Mouse (Mus musculus) heart, postnatal 0 days (tissue): Measurements from ENCODE around the gene Mex3b. TPM values are rescaled to one million over a fixed set of nuclear protein-coding genes. Genes with fewer than 3 reads are reported as not detected.

Experiments
- ATAC-seq: fragments of 200-750 bp; cut with Nextera tagmentation; 2 replicates; pipeline ENCODE4 v1.8.0; 2017; ENCODE audit warnings: low read depth, moderate number of reproducible peaks, moderate library complexity; ENCODE audit not compliant: insufficient read depth
- DNase-seq: peaks from one replicate; pipeline ENCODE4 v3.0.0-alpha.2; 2016; ENCODE audit warnings: low spot score
- H3K27ac ChIP-seq: fragments of 300-500 bp; sonication (generic); 2 replicates; pipeline ENCODE4 v1.5.1; 2014; ENCODE audit warnings: low read depth, mild to moderate bottlenecking
- H3K27me3 ChIP-seq: fragments of 300-500 bp; sonication (generic); 2 replicates; pipeline ENCODE4 v1.6.1; 2014; ENCODE audit warnings: low read length, mixed read lengths; ENCODE audit not compliant: control insufficient read depth, insufficient read depth
- H3K36me3 ChIP-seq: fragments of 300-500 bp; sonication (generic); replicated peaks from 2 replicates; pipeline ENCODE4 v1.6.1; 2014; ENCODE audit warnings: low read length, mixed read lengths; ENCODE audit not compliant: control insufficient read depth, insufficient read depth
- H3K4me1 ChIP-seq: fragments of 300-500 bp; sonication (generic); 2 replicates; pipeline ENCODE4 v1.6.1; 2014; ENCODE audit warnings: antibody characterized with exemption; ENCODE audit not compliant: control insufficient read depth, insufficient read depth
- H3K4me2 ChIP-seq: fragments of 300-500 bp; sonication (generic); 2 replicates; pipeline ENCODE4 v1.6.1; 2014; ENCODE audit warnings: low read depth, mild to moderate bottlenecking, low read length, moderate library complexity
- H3K4me3 ChIP-seq: fragments of 300-500 bp; sonication (generic); 2 replicates; pipeline ENCODE4 v1.5.1; 2014; ENCODE audit warnings: low read depth, low read length
- H3K9ac ChIP-seq: fragments of 300-500 bp; sonication (generic); replicated peaks from 2 replicates; pipeline ENCODE4 v1.6.1; 2014; ENCODE audit warnings: low read depth, low read length, mixed read lengths
- H3K9me3 ChIP-seq: fragments of 300-500 bp; sonication (generic); replicated peaks from 2 replicates; pipeline ENCODE4 v1.6.1; 2016; ENCODE audit warnings: low read length; ENCODE audit not compliant: control insufficient read depth
- CTCF ChIP-seq: IDR thresholded peaks from 2 replicates; pipeline ENCODE4 v1.5.1; 2016; ENCODE audit warnings: antibody characterized with exemption, control low read depth, low read depth
- EP300 ChIP-seq: IDR thresholded peaks from 2 replicates; pipeline ENCODE4 v1.6.1; 2016; ENCODE audit warnings: antibody characterized with exemption, low read depth
- WGBS: fragments of 180-500 bp; shearing (Covaris S2); extraction: QIAGEN DNeasy Blood & Tissue Kit; methylation state at CpG from one replicate; pipeline ENCODE4 v1.1.7; 2014; 5-methylcytosine and 5-hydroxymethylcytosine counted together
- polyA plus RNA-seq: library from polyadenylated mRNA; unstranded; fragments of >200 nt; fragmentation: Nextera tagmentation; extraction: Ambion mirVana; gene quantifications from 2 replicates; pipeline ENCODE4 v1.2.1, GENCODE M21; 2015
- total RNA-seq: library from RNA; depleted of rRNA; stranded (reverse); fragments of >200 nt; gene quantifications from 2 replicates; pipeline ENCODE4 v1.2.3, GENCODE M21; 2014; ENCODE audit warnings: low replicate concordance

Mex3b gene
- total and polyA plus RNA-seq, 2 experiments from 2014 or later = 3.2 to 14.4 TPM

DNA sequence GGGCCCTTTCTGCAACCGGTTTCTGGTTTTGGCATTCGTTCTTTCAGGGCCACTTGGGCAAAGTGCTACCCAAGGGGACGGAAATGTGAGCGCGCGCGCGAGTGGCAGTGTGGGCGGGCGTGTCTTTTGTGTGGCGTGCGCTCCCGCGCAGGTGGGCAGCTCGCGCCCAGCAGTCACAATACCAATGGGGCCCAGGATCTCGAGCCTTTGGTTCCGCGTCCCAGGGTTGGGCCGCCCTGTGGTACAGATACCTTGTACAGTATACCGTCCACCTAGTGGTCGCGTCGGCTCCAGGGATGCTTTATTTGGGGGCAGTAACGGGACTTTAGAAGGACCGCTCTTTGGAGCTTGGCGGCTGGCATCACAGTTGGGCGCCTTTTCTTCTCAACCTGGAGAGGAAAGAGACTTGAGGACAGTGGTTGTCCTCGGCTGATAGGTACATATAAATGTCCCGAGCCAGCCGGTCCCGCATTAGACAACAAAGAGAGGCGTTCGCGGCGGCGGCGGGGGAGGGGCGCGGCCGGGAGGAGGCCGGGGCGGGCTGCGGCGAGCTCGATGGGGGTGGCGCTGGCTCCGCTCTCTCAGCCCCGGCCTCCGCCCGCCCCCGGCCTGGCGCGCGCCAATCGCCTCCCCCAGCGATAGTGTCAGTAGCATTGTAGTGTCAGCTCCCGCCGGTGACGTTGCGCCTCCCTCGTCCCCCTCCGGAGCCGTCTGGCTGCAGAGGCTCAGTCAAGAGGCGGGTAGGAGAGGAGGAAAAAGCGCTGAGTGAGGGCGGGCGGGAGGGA, 455 bp upstream of the Mex3b start:
- peaks cover 8% of the 10 kb centered on the region for H3K36me3 ChIP-seq
- under 1% methylated on average over 54 of the region's 68 CpGs for whole genome bisulfite sequencing
- H3K9ac ChIP-seq = peak overlapping the region; percentile 79
- H3K4me1 ChIP-seq = peaks cover 12% of the 10 kb centered on the region; the same call in 1 of the 2 replicates
- no peaks in the 10 kb centered on the region for H3K9me3 ChIP-seq
- peak overlapping the region; percentile 85 for H3K4me3 ChIP-seq
- peak overlapping the region; percentile 96 for H3K27ac ChIP-seq
- peak overlapping the region; percentile 94 for H3K4me2 ChIP-seq
- DNase-seq (peak; percentile 98), ATAC-seq (peak; percentile 82)
- no peak for TF ChIP-seq EP300
- no peak for TF ChIP-seq CTCF
- H3K27me3 ChIP-seq = no peaks in the 10 kb centered on the region

- peaks cover 14% of the 10 kb centered on the region for H3K36me3 ChIP-seq
- H3K4me2 ChIP-seq = peak overlapping the region; percentile 94
- H3K27ac ChIP-seq = peak overlapping the region; percentile 96; the same call in 1 of the 2 replicates
- TF ChIP-seq EP300 (no peak), CTCF (no peak)
- H3K27me3 ChIP-seq = no peaks in the 10 kb centered on the region
- no peaks in the 10 kb centered on the region for H3K9me3 ChIP-seq
- ATAC-seq = no peak
- WGBS = 3% methylated on average over 56 of the region's 56 CpGs
- peak overlapping the region; percentile 79 for H3K9ac ChIP-seq
- peaks cover 12% of the 10 kb centered on the region; the same call in 1 of the 2 replicates for H3K4me1 ChIP-seq
- peak overlapping the region; percentile 85 for H3K4me3 ChIP-seq
- DNase-seq = peak; percentile 31
Measured at GRCm38 (mm10) chr7:82868309-82869230, 1.4 kb downstream of the Mex3b start.

DNA sequence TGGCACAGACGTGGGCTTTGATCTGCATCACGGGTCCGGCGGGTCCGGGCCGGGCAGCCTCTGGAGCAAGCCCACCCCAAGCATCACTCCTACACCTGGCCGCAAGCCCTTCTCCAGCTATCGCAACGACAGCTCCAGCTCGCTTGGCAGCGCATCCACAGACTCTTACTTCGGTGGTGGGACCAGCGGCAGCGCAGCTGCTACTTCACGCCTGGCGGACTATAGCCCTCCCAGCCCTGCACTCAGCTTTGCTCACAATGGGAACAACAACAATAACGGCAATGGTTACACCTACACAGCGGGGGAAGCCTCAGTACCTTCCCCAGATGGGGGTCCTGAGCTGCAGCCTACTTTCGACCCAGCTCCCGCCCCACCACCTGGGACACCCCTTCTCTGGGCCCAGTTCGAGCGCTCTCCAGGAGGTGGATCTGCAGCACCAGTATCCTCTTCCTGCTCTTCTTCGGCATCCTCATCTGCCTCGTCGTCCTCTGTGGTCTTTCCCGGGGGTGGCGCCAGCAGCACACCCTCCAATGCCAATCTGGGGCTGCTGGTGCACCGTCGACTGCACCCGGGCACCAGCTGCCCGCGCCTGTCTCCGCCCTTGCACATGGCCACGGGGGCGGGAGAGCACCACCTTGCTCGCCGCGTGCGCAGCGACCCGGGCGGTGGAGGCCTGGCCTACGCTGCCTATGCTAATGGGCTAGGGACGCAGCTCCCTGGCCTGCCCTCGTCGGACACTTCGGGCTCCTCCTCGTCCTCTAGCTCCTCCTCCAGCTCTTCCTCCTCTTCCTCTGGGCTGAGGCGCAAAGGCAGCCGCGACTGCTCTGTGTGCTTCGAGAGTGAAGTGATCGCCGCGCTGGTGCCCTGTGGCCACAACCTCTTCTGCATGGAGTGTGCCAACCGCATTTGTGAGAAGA, 2.4 kb downstream of the Mex3b start:
- H3K36me3 ChIP-seq = peaks cover 14% of the 10 kb centered on the region

GRCm38 (mm10) chr7:82870148-82870513, 3.0 kb downstream of the Mex3b start:
- TF ChIP-seq CTCF (no peak), EP300 (no peak)
- 45% methylated on average over 18 of the region's 18 CpGs for WGBS

More for the DNA sequence above, 2.4 kb downstream of the Mex3b start:
- DNase-seq (peak; percentile 44), ATAC-seq (no peak)
- Histone ChIP-seq H3K27me3 (no peaks in the 10 kb centered on the region), H3K4me1 (peaks cover 12% of the 10 kb centered on the region; the same call in 1 of the 2 replicates), H3K27ac (no peak overlapping the region), H3K4me2 (peak overlapping the region; percentile 94), H3K9ac (peak overlapping the region; percentile 24; the same call in 1 of the 2 replicates), H3K4me3 (peak overlapping the region; percentile 85), H3K9me3 (no peaks in the 10 kb centered on the region)
- TF ChIP-seq EP300 (no peak), CTCF (no peak)
- 23% methylated on average over 56 of the region's 56 CpGs for WGBS

More at GRCm38 (mm10) chr7:82870148-82870513, 3.0 kb downstream of the Mex3b start:
- Histone ChIP-seq H3K9ac (peak overlapping the region; percentile 4; the same call in 1 of the 2 replicates), H3K4me1 (peaks cover 12% of the 10 kb centered on the region; the same call in 1 of the 2 replicates), H3K36me3 (peaks cover 14% of the 10 kb centered on the region), H3K4me2 (peak overlapping the region; percentile 94), H3K27me3 (no peaks in the 10 kb centered on the region), H3K4me3 (peak overlapping the region; percentile 85), H3K27ac (no peak overlapping the region), H3K9me3 (no peaks in the 10 kb centered on the region)
- no peak for ATAC-seq
- DNase-seq = no peak
